In the genomic region with DNA sequence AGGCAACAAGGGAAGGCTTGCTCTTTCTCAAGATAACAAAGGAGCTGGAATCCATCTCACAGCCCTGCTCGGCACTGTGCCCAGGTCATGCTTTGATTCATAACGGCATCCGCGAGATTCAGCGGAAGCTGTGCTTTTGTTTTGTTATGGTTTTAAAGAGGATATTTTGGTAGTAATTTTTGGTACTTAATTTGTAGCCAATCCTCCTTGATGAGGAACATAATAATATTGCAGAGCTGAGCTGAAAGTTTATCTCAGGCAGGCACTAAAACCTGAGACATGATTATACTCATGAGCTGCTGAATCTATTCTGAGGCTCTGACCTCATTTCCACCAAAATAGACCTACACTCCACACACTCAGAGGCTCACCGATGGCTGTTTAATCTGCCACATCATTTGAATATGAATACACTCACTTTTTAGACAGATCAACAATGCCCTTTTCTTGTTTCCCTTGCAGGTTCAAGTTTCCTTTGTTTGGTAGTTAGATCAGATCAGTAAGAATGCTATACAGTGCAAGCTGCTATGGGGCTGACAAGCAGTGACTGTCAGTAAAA, we compare ENCODE assay signal across 7 mouse cellular contexts.
DNase-seq lines count a peak whose midpoint lies in the region; ATAC-seq lines count a peak whose summit lies in the region.

No protein-coding gene starts in this region.

- no peak overlapping the region for H3K9ac ChIP-seq in embryonic facial prominence, embryonic 13.5 days
- peak overlapping the region; percentile 33; the same call in 1 of the 2 replicates for H3K9ac ChIP-seq in heart, embryonic 13.5 days
- H3K9ac ChIP-seq in neural tube, embryonic 13.5 days = no peak overlapping the region; the same call in 1 of the 2 replicates

- peaks cover 16% of the 10 kb centered on the region for H3K4me1 ChIP-seq in embryonic facial prominence, embryonic 13.5 days
- H3K4me1 ChIP-seq in heart, embryonic 13.5 days = peaks cover 38% of the 10 kb centered on the region
- H3K4me1 ChIP-seq in neural tube, embryonic 13.5 days (replicated peaks) = peaks cover 18% of the 10 kb centered on the region

- no peaks in the 10 kb centered on the region for H3K27me3 ChIP-seq in embryonic facial prominence, embryonic 13.5 days
- H3K27me3 ChIP-seq in heart, embryonic 13.5 days (replicated peaks) = no peaks in the 10 kb centered on the region
- H3K27me3 ChIP-seq in neural tube, embryonic 13.5 days = no peaks in the 10 kb centered on the region

- WGBS in embryonic facial prominence, embryonic 13.5 days = 47% methylated on average over 6 of the region's 6 CpGs
- WGBS in heart, embryonic 13.5 days = 10% methylated on average over 6 of the region's 6 CpGs
- 17% methylated on average over 6 of the region's 6 CpGs for WGBS in neural tube, embryonic 13.5 days

- no peak overlapping the region for H3K4me2 ChIP-seq in embryonic facial prominence, embryonic 13.5 days
- peak overlapping the region; percentile 52 for H3K4me2 ChIP-seq in heart, embryonic 13.5 days
- peak overlapping the region; percentile 31 for H3K4me2 ChIP-seq in neural tube, embryonic 13.5 days

- H3K4me3 ChIP-seq in embryonic facial prominence, embryonic 13.5 days = no peak overlapping the region
- peak overlapping the region; percentile 34; the same call in 1 of the 2 replicates for H3K4me3 ChIP-seq in heart, embryonic 13.5 days
- no peak overlapping the region for H3K4me3 ChIP-seq in neural tube, embryonic 13.5 days

- no peaks in the 10 kb centered on the region for H3K36me3 ChIP-seq in embryonic facial prominence, embryonic 13.5 days
- H3K36me3 ChIP-seq in heart, embryonic 13.5 days = no peaks in the 10 kb centered on the region
- no peaks in the 10 kb centered on the region for H3K36me3 ChIP-seq in neural tube, embryonic 13.5 days

- no peak; the same call in 1 of the 2 replicates for ATAC-seq in embryonic facial prominence, embryonic 13.5 days (ENCODE audit: insufficient number of reproducible peaks, insufficient read depth, low FRiP score, low TSS enrichment, low read depth)
- ATAC-seq in heart, embryonic 13.5 days (ENCODE audit: extremely low read depth, insufficient number of reproducible peaks, low FRiP score, low TSS enrichment) = peak; percentile 61; the same call in 1 of the 2 replicates
- peak; percentile 69; the same call in 1 of the 2 replicates for ATAC-seq in neural tube, embryonic 13.5 days (ENCODE audit: low read depth)
- no peak for ATAC-seq in granulocyte monocyte progenitor cell, adult 5-6 weeks (replicated peaks; ENCODE audit: poor library complexity, severe bottlenecking)

- DNase-seq in Muller cell, postnatal 12 days (ENCODE audit: inconsistent ontology term) = peak; percentile 84
- DNase-seq in adrenal gland, adult 8-10 months = peak; percentile 7
- DNase-seq in kidney, postnatal 14 days = peak; percentile 84

- peak overlapping the region; percentile 39; the same call in 1 of the 2 replicates for H3K27ac ChIP-seq in embryonic facial prominence, embryonic 13.5 days
- H3K27ac ChIP-seq in heart, embryonic 13.5 days (replicated peaks) = peak overlapping the region; percentile 86
- peak overlapping the region; percentile 19 for H3K27ac ChIP-seq in neural tube, embryonic 13.5 days (replicated peaks)

- no peaks in the 10 kb centered on the region for H3K9me3 ChIP-seq in embryonic facial prominence, embryonic 13.5 days
- H3K9me3 ChIP-seq in heart, embryonic 13.5 days = no peaks in the 10 kb centered on the region
- no peaks in the 10 kb centered on the region for H3K9me3 ChIP-seq in neural tube, embryonic 13.5 days

Comparison
In these comparisons a context has a peak if more than half of its experiments do, and no peak if none do; other contexts are left out.
1. DNase-seq: peak in every context shown above with its lines; median percentile 84 in Muller cell, postnatal 12 days; 84 in kidney, postnatal 14 days; 7 in adrenal gland, adult 8-10 months.
2. ATAC-seq: peak in heart, embryonic 13.5 days (single experiment) and neural tube, embryonic 13.5 days (single experiment); none in embryonic facial prominence, embryonic 13.5 days (single experiment) and granulocyte monocyte progenitor cell, adult 5-6 weeks (single experiment).
3. H3K27ac ChIP-seq: peak in every context shown above with its lines; median percentile 86 in heart, embryonic 13.5 days; 39 in embryonic facial prominence, embryonic 13.5 days; 19 in neural tube, embryonic 13.5 days.